Mouse (Mus musculus) heart, embryonic 13.5 days (tissue): ENCODE measurements around the gene Dmrt2. TPM values are rescaled to one million over a fixed set of nuclear protein-coding genes. Genes with fewer than 3 reads are reported as not detected.

Experiments used
- ATAC-seq: fragments of 200-750 bp; cut with Nextera tagmentation; 2 replicates; pipeline ENCODE4 v1.8.0; 2017; ENCODE audit warnings: moderate TSS enrichment; ENCODE audit not compliant: insufficient number of reproducible peaks, low FRiP score, low TSS enrichment; ENCODE audit errors: extremely low read depth
- H3K27ac ChIP-seq: fragments of 300-500 bp; sonication (generic); replicated peaks from 2 replicates; pipeline ENCODE4 v1.5.1; 2015; ENCODE audit warnings: moderate library complexity, mild to moderate bottlenecking, inconsistent platforms
- H3K27me3 ChIP-seq: fragments of 300-500 bp; sonication (generic); replicated peaks from 2 replicates; pipeline ENCODE4 v1.6.1; 2015; ENCODE audit warnings: mild to moderate bottlenecking, inconsistent platforms
- H3K36me3 ChIP-seq: fragments of 300-500 bp; sonication (generic); 2 replicates; pipeline ENCODE4 v1.6.1; 2015; ENCODE audit warnings: mild to moderate bottlenecking, inconsistent platforms
- H3K4me1 ChIP-seq: fragments of 300-500 bp; sonication (generic); 2 replicates; pipeline ENCODE4 v1.6.1; 2015; ENCODE audit warnings: inconsistent platforms
- H3K4me2 ChIP-seq: fragments of 300-500 bp; sonication (generic); 2 replicates; pipeline ENCODE4 v1.6.1; 2015; ENCODE audit warnings: inconsistent platforms, mild to moderate bottlenecking, moderate library complexity
- H3K4me3 ChIP-seq: fragments of 300-500 bp; sonication (generic); 2 replicates; pipeline ENCODE4 v1.5.1; 2015; ENCODE audit warnings: moderate library complexity, mild to moderate bottlenecking, inconsistent platforms
- H3K9ac ChIP-seq: fragments of 300-500 bp; sonication (generic); 2 replicates; pipeline ENCODE4 v1.6.1; 2015; ENCODE audit warnings: inconsistent platforms, mild to moderate bottlenecking, moderate library complexity
- H3K9me3 ChIP-seq: fragments of 300-500 bp; sonication (generic); 2 replicates; pipeline ENCODE4 v1.6.1; 2016; ENCODE audit warnings: inconsistent platforms
- WGBS: fragments of 180-500 bp; shearing (Covaris S2); methylation state at CpG from one replicate; pipeline ENCODE4 v1.1.7; 2015; ENCODE audit warnings: mixed read lengths; 5-methylcytosine and 5-hydroxymethylcytosine counted together
- polyA plus RNA-seq: library from polyadenylated mRNA; unstranded; fragments of >200 nt; fragmentation: Nextera tagmentation; extraction: Ambion mirVana; gene quantifications from 2 replicates; pipeline ENCODE4 v1.2.1, GENCODE M21; 2015

Dmrt2 gene
- 0.29 and 0.76 TPM in 2 replicates for polyA plus RNA-seq

DNA sequence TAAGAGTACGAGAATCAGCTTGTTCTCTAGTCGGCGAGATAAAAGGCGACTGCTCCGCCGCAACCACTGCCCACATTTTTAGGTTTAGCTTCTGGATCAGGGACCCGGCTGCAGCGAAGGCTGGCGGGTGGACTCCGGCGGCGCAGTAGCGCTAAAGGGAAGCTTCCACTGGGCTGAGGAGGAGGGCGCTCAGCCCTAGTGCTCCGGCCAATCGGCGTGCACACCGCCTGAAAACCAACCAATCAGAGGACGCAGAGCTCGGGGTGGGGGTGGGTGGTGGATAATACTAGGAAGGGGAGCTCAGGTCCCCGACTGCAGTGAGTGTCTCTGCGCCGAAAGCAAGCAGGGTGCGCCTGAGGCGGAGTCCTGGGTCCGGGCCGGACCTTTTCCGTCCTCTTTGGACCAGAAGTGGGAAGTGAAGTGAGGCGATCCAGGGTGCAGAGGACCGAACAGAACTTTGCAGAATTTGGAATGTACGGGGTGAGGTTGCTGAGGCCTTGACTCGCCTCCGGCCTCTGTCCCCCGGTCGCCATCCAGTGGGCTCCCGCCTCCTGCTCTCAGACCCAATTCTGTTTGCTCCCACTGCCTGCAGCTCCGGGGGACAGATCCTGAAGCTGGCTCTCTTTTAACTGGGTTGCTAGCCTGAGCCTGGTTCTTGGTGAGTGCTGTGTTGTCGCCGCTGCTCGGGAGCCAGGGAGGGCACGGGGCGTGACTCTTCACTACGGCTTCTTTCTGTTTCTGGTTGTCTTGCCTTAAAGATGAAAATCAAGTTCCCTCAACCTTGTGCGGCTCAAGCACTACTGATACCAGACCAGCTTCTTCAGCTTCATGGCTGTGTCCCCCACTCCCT is at the start of gene Dmrt2:
TSS of gene Dmrt2 (plus strand) at position 311 of the 850 bp plus-strand sequence.
- peak within 1 kb of the TSS; percentile 86 for H3K4me2 ChIP-seq
- H3K9ac ChIP-seq = peak within 1 kb of the TSS; percentile 76
- peaks cover 29% of the 10 kb centered on the region for H3K4me1 ChIP-seq
- H3K4me3 ChIP-seq = peak within 1 kb of the TSS; percentile 60
- H3K9me3 ChIP-seq = no peaks in the 10 kb centered on the region
- WGBS = 1% methylated on average over 44 of the region's 44 CpGs
- peaks cover 98% of the 10 kb centered on the region for H3K27me3 ChIP-seq
- ATAC-seq = peak; percentile 86
- no peak within 1 kb of the TSS for H3K27ac ChIP-seq
- H3K36me3 ChIP-seq = no peaks in the 10 kb centered on the region

DNA sequence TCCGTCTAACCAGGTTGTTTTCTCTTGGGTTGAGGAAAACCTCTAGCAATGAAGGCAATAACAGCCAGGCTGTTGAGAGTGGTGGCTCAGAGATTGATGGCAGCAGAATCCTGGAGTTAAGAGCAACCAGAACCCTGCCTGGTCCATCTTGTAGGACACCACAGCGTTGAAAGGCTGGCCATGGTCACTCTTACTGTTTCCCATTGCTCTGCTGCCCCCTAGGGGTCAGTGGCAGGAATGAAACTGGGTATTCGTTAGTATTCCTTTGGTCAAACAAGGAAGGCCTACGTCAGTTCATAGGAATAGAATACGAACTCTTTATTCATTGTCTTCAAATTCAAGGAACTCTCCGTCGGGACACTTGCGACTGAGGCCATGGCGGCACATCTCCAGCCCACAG is 43.7 kb upstream of the Dmrt2 start:
- Histone ChIP-seq H3K36me3 (no peaks in the 10 kb centered on the region), H3K9ac (no peak overlapping the region), H3K27ac (no peak overlapping the region), H3K9me3 (no peaks in the 10 kb centered on the region), H3K27me3 (peaks cover 65% of the 10 kb centered on the region), H3K4me2 (no peak overlapping the region), H3K4me1 (0 out of 2 replicates have a peak, but pooled peaks cover 2% of the 10 kb centered on the region), H3K4me3 (no peak overlapping the region)
- 8% methylated on average over 9 of the region's 9 CpGs for WGBS
- no peak for ATAC-seq

DNA sequence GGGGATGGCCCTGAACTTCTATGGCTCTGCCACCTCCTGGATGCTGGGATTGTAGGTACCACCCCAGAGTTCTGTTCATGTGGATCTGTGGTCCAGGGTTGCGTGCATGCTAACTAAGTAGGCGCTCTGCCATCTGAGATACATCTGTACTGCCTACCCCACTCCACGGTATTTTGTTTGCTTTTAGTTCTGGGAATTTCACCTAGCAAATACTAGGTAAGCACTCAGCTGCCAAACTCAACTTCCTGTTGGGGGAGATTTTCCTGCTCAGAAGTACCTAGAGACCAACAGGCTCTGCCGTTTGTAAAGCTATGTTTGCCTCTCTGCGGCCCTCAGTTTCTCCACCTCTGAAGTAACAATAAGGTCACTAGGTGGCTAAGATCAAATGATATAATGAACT is 37.1 kb upstream of the Dmrt2 start:
- ATAC-seq = no peak
- no peaks in the 10 kb centered on the region for H3K36me3 ChIP-seq
- WGBS = 77% methylated on average over 5 of the region's 5 CpGs

DNA sequence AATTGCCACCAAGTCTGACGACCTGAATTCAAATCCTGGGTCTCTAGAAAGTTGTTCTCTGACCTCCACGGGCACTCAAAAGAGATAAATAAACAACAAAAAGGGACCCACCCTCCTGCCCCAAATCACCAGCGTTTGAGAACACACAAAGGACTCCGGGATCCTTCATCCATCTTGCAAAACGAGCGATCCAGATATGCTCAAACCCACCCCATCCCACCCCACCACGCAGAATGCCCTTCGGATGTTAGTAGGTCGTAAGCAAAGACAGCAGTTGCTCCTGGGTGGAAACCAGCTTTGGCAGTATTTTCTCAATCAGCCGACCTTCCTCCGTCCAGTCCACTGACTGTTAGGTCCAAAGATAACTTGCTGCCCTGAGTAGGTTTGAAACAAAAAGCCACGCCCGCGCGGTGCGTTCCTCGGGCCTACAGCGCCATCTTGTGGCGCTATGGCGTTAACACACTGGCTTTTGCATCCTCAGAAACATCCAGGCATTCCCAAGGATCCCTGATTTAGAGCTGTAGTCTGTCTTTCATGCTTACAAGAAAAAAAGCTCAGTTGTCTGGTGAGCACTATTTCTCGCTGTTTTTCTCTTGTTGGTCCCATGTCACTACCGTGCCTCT is 36.5 kb upstream of the Dmrt2 start:
- H3K27ac ChIP-seq = no peak overlapping the region
- peaks cover 22% of the 10 kb centered on the region for H3K27me3 ChIP-seq
- H3K9ac ChIP-seq = peak overlapping the region; percentile 68
- 0 out of 2 replicates have a peak, but pooled peaks cover 5% of the 10 kb centered on the region for H3K4me1 ChIP-seq
- H3K4me2 ChIP-seq = peak overlapping the region; percentile 68
- WGBS = 13% methylated on average over 22 of the region's 22 CpGs
- no peak for ATAC-seq
- H3K4me3 ChIP-seq = peak overlapping the region; percentile 44
- no peaks in the 10 kb centered on the region for H3K36me3 ChIP-seq
- no peaks in the 10 kb centered on the region for H3K9me3 ChIP-seq

More for the DNA sequence above, 37.1 kb upstream of the Dmrt2 start:
- peaks cover 26% of the 10 kb centered on the region for H3K27me3 ChIP-seq
- peak overlapping the region; percentile 68; the same call in 1 of the 2 replicates for H3K4me2 ChIP-seq
- 0 out of 2 replicates have a peak, but pooled peaks cover 5% of the 10 kb centered on the region for H3K4me1 ChIP-seq
- H3K4me3 ChIP-seq = no peak overlapping the region
- no peaks in the 10 kb centered on the region for H3K9me3 ChIP-seq
- no peak overlapping the region for H3K9ac ChIP-seq
- no peak overlapping the region for H3K27ac ChIP-seq

DNA sequence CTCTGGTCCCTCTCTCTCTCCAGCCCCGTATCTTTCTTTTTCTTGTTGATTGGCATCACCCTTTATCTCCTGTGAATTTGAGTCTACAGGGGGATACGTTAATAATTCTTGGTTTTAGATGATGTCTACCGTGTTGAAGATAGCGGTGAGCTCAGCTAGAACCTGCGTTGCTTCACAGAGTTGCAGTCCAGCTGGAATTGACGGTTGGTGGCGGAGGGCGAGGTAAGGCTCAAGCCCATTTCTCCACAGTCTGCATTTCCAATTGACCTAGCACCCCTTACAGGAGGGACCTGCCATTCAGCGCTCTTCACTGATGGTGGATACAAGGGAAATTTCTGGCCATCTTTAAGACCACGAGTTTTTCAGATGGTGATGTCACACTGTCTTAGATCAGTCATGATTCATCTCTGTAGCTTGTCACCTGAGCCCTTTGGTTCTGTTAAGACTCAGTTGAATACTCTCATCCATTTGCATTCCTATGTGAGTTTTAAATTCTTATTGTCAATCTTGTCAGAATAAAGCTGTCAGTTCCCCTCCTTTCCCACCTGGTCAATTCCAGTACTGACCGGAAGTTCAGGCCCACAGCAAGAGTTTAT is 33.3 kb upstream of the Dmrt2 start:
- H3K27ac ChIP-seq = no peak overlapping the region
- H3K4me2 ChIP-seq = no peak overlapping the region
- ATAC-seq = no peak
- no peaks in the 10 kb centered on the region for H3K4me1 ChIP-seq
- no peaks in the 10 kb centered on the region for H3K36me3 ChIP-seq
- no peak overlapping the region for H3K4me3 ChIP-seq
- WGBS = 69% methylated on average over 11 of the region's 11 CpGs
- H3K9me3 ChIP-seq = no peaks in the 10 kb centered on the region
- no peak overlapping the region for H3K9ac ChIP-seq
- peaks cover 22% of the 10 kb centered on the region for H3K27me3 ChIP-seq

DNA sequence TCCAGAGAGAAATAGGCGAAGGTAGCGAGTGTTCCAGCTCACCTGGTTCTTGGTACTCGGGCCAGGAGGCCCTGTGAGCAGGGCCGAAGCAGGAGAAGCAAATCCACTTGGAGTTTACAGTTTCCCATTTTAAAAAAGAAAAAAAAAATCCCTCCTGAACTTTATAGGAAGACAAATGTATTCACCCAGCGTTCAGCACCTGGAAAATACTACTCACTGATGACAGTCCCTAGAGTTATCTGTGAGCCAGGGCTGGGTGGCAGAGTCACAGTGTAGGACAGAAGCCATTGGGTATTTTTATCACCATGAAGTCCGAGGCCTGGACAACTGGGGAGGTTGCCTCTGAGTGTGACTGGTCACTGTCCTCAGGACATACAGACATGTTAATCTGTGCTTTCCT is 30.4 kb upstream of the Dmrt2 start:
- H3K4me1 ChIP-seq = no peaks in the 10 kb centered on the region

DNA sequence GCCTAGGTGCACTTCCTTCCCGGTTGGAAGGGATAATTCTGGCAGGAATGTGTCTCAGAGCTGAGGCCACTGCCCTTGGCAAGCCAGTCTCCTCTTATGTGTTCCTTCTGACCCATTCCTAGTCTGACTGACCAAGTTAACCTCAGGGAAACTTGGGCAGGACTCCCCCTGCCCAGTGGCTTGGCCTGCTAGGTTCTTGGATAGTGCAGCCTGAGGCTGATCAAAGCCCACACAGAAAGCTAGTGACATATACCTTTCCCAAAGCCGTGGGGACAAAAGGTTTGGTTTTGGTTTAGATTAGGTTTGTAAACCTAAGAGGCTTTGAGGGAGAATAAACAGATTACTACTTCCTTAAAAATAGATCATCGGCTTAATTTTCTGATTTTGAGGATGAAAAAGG is 25.1 kb upstream of the Dmrt2 start:
- 52% methylated on average over 3 of the region's 3 CpGs for WGBS

More for the DNA sequence above, 30.4 kb upstream of the Dmrt2 start:
- no peak overlapping the region for H3K27ac ChIP-seq
- H3K4me2 ChIP-seq = no peak overlapping the region
- H3K9me3 ChIP-seq = no peaks in the 10 kb centered on the region
- H3K9ac ChIP-seq = no peak overlapping the region
- WGBS = 66% methylated on average over 6 of the region's 6 CpGs
- ATAC-seq = no peak
- H3K4me3 ChIP-seq = no peak overlapping the region
- H3K27me3 ChIP-seq = peaks cover 17% of the 10 kb centered on the region
- no peaks in the 10 kb centered on the region for H3K36me3 ChIP-seq

DNA sequence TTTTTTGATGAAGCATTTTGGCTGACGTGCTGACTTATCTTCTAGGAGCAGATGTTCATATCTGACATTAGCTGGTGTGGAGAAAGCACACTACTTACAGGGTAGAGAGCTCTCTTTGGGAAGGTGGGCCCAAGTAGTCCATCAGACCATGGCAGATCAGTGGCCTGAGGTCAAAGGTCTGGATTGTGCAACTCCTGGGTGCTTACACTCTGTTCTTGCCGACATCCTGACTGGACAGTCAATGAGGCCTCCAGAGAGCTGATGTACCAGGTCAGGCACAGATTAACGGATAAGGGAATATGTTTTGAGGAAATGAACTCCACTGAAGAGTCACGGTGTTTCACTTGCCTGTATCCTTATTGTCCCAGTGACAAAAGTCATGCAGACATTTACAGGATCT is 23.5 kb upstream of the Dmrt2 start:
- Histone ChIP-seq H3K27ac (no peak overlapping the region), H3K4me1 (no peaks in the 10 kb centered on the region), H3K9ac (no peak overlapping the region), H3K36me3 (no peaks in the 10 kb centered on the region), H3K4me2 (no peak overlapping the region), H3K9me3 (no peaks in the 10 kb centered on the region), H3K4me3 (no peak overlapping the region), H3K27me3 (no peaks in the 10 kb centered on the region)
- no peak for ATAC-seq
- WGBS = 61% methylated on average over 4 of the region's 4 CpGs

More for the DNA sequence above, 25.1 kb upstream of the Dmrt2 start:
- H3K4me3 ChIP-seq = no peak overlapping the region
- H3K36me3 ChIP-seq = no peaks in the 10 kb centered on the region
- H3K4me2 ChIP-seq = no peak overlapping the region
- no peaks in the 10 kb centered on the region for H3K4me1 ChIP-seq
- H3K27me3 ChIP-seq = no peaks in the 10 kb centered on the region
- no peak for ATAC-seq
- no peak overlapping the region for H3K9ac ChIP-seq
- no peaks in the 10 kb centered on the region for H3K9me3 ChIP-seq
- no peak overlapping the region for H3K27ac ChIP-seq

DNA sequence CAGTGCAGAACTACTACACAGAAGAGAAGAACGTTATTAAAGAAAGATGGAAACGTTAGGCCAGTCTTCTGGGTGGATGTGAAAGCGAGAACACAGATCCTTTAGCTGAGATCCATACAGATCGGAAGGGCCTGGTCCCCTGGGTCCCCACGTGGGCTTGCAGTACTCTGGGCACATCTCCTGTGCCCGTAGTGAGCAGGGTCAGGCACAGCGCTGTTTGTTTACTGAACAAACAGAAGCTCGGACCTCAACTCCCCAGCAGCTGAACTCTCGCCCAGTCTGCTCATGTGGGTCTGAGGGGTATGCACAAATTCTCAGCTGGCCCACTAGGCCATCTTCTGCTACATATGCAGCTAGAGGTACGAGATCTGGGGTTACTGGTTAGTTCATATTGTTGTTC is 21.7 kb upstream of the Dmrt2 start:
- Histone ChIP-seq H3K9me3 (no peaks in the 10 kb centered on the region), H3K9ac (no peak overlapping the region), H3K4me3 (no peak overlapping the region), H3K36me3 (no peaks in the 10 kb centered on the region), H3K4me2 (no peak overlapping the region), H3K27ac (no peak overlapping the region), H3K4me1 (no peaks in the 10 kb centered on the region), H3K27me3 (0 out of 2 replicates have a peak, but pooled peaks cover 4% of the 10 kb centered on the region)
- ATAC-seq = no peak
- 57% methylated on average over 10 of the region's 10 CpGs for WGBS

DNA sequence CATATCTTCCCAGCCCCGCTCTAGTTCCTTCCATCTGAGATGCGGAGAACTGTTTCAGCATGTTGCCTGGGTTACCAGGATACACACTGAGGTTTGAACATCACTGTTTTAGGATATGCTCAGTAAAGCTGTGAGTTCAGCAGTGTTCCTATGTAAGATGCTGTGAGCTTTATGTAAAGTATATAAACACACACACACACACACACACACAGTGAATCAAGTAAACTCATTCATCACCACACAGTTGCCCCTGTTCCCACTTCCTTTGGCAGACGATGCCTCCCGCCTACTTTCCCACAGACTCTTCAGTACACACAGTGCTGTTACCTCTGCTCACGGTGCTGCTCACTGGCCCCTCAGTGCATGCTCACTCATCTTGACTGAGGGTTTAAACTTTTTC is 19.7 kb upstream of the Dmrt2 start:
- 70% methylated on average over 5 of the region's 5 CpGs for WGBS

DNA sequence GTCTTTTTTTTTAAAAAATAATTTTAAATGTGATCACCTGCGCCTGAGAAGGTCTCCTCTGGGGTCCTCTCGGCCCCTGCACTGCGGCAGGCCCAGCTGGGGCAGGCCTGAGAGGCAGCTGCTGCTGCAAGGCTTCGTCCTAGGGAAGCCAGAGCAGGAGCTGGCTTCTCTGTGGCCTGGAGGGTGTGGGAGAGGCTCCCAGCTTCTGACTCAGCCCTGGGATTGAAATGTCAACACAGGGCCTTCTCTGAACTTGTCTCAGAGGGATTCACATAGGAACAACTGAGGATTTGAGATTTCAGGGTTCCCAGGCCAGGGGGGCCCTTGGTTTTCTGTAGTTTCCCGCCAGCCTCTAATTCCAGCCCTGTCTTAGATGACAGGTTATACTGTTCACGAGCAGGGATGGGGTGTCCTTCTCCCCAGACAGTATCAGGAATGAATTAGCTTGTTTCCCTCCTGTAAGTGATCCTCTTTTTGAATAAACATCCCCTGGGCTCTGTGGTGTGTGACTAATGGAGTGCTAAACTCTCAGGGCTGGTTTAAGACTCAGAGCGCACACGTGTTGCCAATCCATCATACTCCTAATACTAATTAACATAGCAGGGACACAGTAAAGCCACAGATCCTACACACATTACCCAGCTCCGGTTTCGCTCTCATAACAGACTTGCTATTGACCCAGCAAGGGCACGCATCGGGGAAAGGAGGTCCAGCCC is 18.0 kb upstream of the Dmrt2 start:
- Histone ChIP-seq H3K4me1 (no peaks in the 10 kb centered on the region), H3K9me3 (no peaks in the 10 kb centered on the region), H3K27me3 (peaks cover 14% of the 10 kb centered on the region; the same call in 1 of the 2 replicates), H3K27ac (no peak overlapping the region), H3K36me3 (no peaks in the 10 kb centered on the region), H3K9ac (no peak overlapping the region), H3K4me2 (no peak overlapping the region), H3K4me3 (no peak overlapping the region)
- WGBS = 60% methylated on average over 12 of the region's 12 CpGs
- ATAC-seq = no peak

More for the DNA sequence above, 19.7 kb upstream of the Dmrt2 start:
- Histone ChIP-seq H3K4me2 (no peak overlapping the region), H3K36me3 (no peaks in the 10 kb centered on the region), H3K4me1 (no peaks in the 10 kb centered on the region), H3K9me3 (no peaks in the 10 kb centered on the region), H3K9ac (no peak overlapping the region), H3K4me3 (no peak overlapping the region), H3K27me3 (peaks cover 14% of the 10 kb centered on the region; the same call in 1 of the 2 replicates), H3K27ac (no peak overlapping the region)
- ATAC-seq = no peak
